Mouse (Mus musculus) liver, adult 2 months (tissue): ENCODE measurements around the gene Rab12.

ENCODE experiments used
- CTCF ChIP-seq: fragments of 200-500 bp; IDR thresholded peaks from 2 replicates; pipeline ENCODE4 v1.5.1; 2011; ENCODE audit warnings: low read depth, low read length, control low read depth
- POLR2A ChIP-seq: fragments of 200-500 bp; IDR thresholded peaks from 2 replicates; pipeline ENCODE4 v1.6.1; 2011; ENCODE audit warnings: low read length, control low read depth; ENCODE audit not compliant: insufficient read depth; ENCODE audit errors: extremely low read depth

GRCm38 (mm10) chr17:66485742-66486141, 33.8 kb downstream of the Rab12 start:
- TF ChIP-seq CTCF: peak; percentile 90
- TF ChIP-seq POLR2A: no peak
